Mouse (Mus musculus) heart, postnatal 25 days (tissue): ENCODE data around the gene Slc25a42. TPM values are rescaled to one million over a fixed set of nuclear protein-coding genes. Genes with fewer than 3 reads are reported as not detected.
"Not testable (repeated sequence)": the region's sequence is repeated elsewhere in the genome, so short reads cannot be mapped to it uniquely, and the experiment has no call there.

Experiments
- DNase-seq: peaks from one replicate; pipeline ENCODE4 v3.0.0; 2022; ENCODE audit warnings: low spot score
- intact Hi-C: fragments of 180-260 bp; cut with DNase I; formaldehyde crosslinking; loops from one replicate; pipeline ENCODE4 v1.15.1; 2025
- total RNA-seq, 2 experiments: library from RNA; stranded (reverse); gene quantifications; 2 replicates each; pipeline ENCODE4 v1.2.3; 2021

Gene Slc25a42
- total RNA-seq, 2 experiments from 2014 or later = 48.1 to 48.4 TPM

GRCm38 (mm10) chr8:70217441-70217840, 5.3 kb upstream of the Slc25a42 start:
- intact Hi-C loops = no loop called here
- DNase-seq = no peak

GRCm38 (mm10) chr8:70216566-70216965, 4.5 kb upstream of the Slc25a42 start:
- intact Hi-C loops = no loop called here
- peak; percentile 71 for DNase-seq

- DNase-seq, intact Hi-C loops: not testable (repeated sequence)
These were observed 4.1 kb upstream of the Slc25a42 start for GRCm38 (mm10) chr8:70216161-70216560.

- intact Hi-C loops = no loop called here
- DNase-seq = no peak
These were observed 3.0 kb upstream of the Slc25a42 start for GRCm38 (mm10) chr8:70215092-70215491.

GRCm38 (mm10) chr8:70214411-70214810, 2.3 kb upstream of the Slc25a42 start:
- no peak for DNase-seq
- intact Hi-C loops = no loop called here

GRCm38 (mm10) chr8:70211726-70212111, 386 bp downstream of the Slc25a42 start:
- intact Hi-C loops = no loop called here

GRCm38 (mm10) chr8:70211275-70211674, 830 bp downstream of the Slc25a42 start:
- intact Hi-C loops = no loop called here

More at GRCm38 (mm10) chr8:70211726-70212111, 386 bp downstream of the Slc25a42 start:
- DNase-seq = no peak

GRCm38 (mm10) chr8:70210538-70210937, 1.6 kb downstream of the Slc25a42 start:
- DNase-seq = no peak
- intact Hi-C loops = no loop called here

More at GRCm38 (mm10) chr8:70211275-70211674, 830 bp downstream of the Slc25a42 start:
- no peak for DNase-seq

GRCm38 (mm10) chr8:70208130-70208529, 4.0 kb downstream of the Slc25a42 start:
- intact Hi-C loops = no loop called here
- no peak for DNase-seq

GRCm38 (mm10) chr8:70204757-70205156, 7.3 kb downstream of the Slc25a42 start:
- intact Hi-C loops = no loop called here
- DNase-seq = no peak

GRCm38 (mm10) chr8:70203072-70203471, 9.0 kb downstream of the Slc25a42 start:
- intact Hi-C loops = no loop called here
- DNase-seq = no peak

GRCm38 (mm10) chr8:70201417-70201816, 10.7 kb downstream of the Slc25a42 start:
- intact Hi-C loops = loop anchor here (2.0 kb wide), 1 partner anchor 21 kb away; no protein-coding TSS in a partner anchor
- no peak for DNase-seq

GRCm38 (mm10) chr8:70200098-70200681, 11.9 kb downstream of the Slc25a42 start:
- intact Hi-C loops = loop anchor here (2.0 kb wide), 1 partner anchor 23 kb away; no protein-coding TSS in a partner anchor
- no peak for DNase-seq

- DNase-seq = no peak
- intact Hi-C loops = no loop called here
These were observed 14.5 kb downstream of the Slc25a42 start for GRCm38 (mm10) chr8:70197603-70198002.

- intact Hi-C loops = no loop called here
- DNase-seq = no peak
These were observed 16.3 kb downstream of the Slc25a42 start for GRCm38 (mm10) chr8:70195762-70196161.

- no peak for DNase-seq
- intact Hi-C loops = no loop called here
These were observed 17.9 kb downstream of the Slc25a42 start for GRCm38 (mm10) chr8:70194191-70194590.

GRCm38 (mm10) chr8:70193238-70193637, 18.9 kb downstream of the Slc25a42 start:
- DNase-seq = no peak
- intact Hi-C loops = no loop called here

GRCm38 (mm10) chr8:70188707-70189106, 23.4 kb downstream of the Slc25a42 start:
- no peak for DNase-seq
- intact Hi-C loops = no loop called here

- no peak for DNase-seq
- intact Hi-C loops = loop anchor here (2.0 kb wide), 1 partner anchor 40 kb away; no protein-coding TSS in a partner anchor
These were observed 28.9 kb downstream of the Slc25a42 start for GRCm38 (mm10) chr8:70183194-70183593.

GRCm38 (mm10) chr8:70181903-70182252, 30.2 kb downstream of the Slc25a42 start:
- DNase-seq = no peak
- intact Hi-C loops = loop anchor here (2.0 kb wide), 1 partner anchor 41 kb away; no protein-coding TSS in a partner anchor

GRCm38 (mm10) chr8:70181212-70181902, 30.7 kb downstream of the Slc25a42 start:
- intact Hi-C loops = no loop called here

More at GRCm38 (mm10) chr8:70181212-70181902, 30.7 kb downstream of the Slc25a42 start:
- DNase-seq = no peak
